Mouse (Mus musculus): ENCODE measurements around the gene Lct. TPM values are rescaled to one million over a fixed set of nuclear protein-coding genes. Genes with fewer than 3 reads are reported as not detected.
A peak's percentile ranks its signal among the peaks of the same experiment; 100 is the strongest.

The Lct gene
- 19.6 and 25.1 TPM in 2 replicates for polyA plus RNA-seq (2015; fragmentation: Nextera tagmentation; extraction: Ambion mirVana)

DNA sequence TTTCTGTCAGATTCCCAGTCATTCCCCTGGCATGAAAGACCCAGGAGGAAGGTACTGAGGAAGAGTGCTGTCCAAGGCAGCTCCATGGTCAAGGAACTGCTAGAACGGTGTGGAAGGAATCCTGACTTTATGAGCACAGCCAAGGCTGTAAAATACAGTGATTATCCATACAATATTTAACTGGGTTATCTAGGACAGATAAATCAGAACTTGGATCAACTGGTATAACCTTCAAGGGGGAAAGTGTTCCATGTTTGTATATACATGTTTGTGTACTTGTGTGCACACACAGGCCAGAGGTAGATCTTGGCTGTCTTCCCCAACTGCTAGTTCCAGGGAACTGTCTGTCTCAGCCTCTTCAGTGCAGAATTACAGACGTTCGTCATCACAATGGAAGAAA lies at the start of gene Lct:
TSS of gene Lct (minus strand) at position 101 of the 400 bp plus-strand sequence.
- no peaks in the 10 kb centered on the region for H3K9me3 ChIP-seq
- H3K4me3 ChIP-seq (replicated peaks): no peak within 1 kb of the TSS
- no peak within 1 kb of the TSS for H3K4me2 ChIP-seq (replicated peaks)
- H3K27me3 ChIP-seq (replicated peaks): no peaks in the 10 kb centered on the region
- H3K36me3 ChIP-seq: peaks cover 9% of the 10 kb centered on the region
- WGBS: 72% methylated on average over 3 of the region's 3 CpGs
- H3K27ac ChIP-seq: no peak within 1 kb of the TSS
- no peaks in the 10 kb centered on the region for H3K4me1 ChIP-seq (replicated peaks)
- H3K9ac ChIP-seq: no peak within 1 kb of the TSS
- no peak; the same call in 1 of the 2 replicates for ATAC-seq

DNA sequence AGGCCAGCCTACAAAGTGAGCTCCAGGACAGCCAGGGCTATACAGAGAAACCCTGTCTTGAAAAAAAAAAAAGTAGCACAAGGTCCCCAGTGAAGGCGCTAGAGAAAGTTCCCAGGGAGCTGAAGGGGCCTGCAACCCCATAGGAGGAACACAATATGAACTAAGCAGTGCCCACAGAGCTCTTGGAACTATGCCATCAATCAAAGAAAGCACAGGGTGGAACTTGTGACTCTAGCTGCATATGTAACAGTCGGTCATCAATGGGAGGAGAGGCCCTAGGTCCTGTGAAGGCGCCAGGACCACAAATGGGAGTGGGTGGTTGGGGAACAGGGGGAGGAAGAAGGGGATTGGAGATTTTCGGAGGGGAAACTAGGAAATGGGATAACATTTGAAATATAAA lies 48.7 kb upstream of the Lct start:
- no peak for ATAC-seq
- Histone ChIP-seq H3K4me3 (replicated peaks) (no peak overlapping the region), H3K4me2 (replicated peaks) (no peak overlapping the region), H3K36me3 (peaks cover 12% of the 10 kb centered on the region), H3K9me3 (no peaks in the 10 kb centered on the region), H3K4me1 (replicated peaks) (no peaks in the 10 kb centered on the region), H3K9ac (no peak overlapping the region), H3K27ac (no peak overlapping the region), H3K27me3 (replicated peaks) (no peaks in the 10 kb centered on the region)
- 95% methylated on average over 4 of the region's 4 CpGs for WGBS

DNA sequence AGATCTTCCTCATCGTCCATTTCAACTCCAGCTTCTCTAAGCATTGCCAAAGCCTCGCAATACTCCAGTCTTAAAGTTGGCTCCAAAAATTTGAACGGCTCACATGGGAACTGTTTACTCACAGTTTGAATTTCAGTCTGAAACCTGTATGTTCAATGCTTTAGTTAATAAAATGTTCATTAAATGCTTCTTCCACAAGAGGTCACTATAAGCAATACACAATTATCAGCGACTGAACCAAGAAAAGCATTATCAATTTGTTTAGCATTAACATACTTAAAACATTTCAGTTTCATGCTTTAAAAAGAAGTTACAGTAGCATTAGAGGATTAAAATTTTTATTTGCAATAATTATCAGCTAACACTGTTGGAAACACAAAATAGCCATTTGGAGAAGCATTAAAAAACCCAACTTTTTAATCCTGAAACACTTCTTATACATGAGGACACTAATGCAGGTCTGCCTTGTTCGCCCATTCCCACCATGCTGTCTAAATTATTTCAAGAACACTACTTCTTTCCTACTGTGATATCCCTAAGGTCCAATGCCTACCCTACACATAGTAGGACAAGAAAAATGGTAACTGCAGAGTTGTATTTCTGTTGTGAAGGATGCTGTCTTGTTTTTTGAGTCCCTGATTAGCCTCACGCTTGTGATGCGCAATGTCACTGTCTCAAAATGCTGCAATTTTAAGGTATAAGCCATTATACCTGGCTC lies 44.2 kb upstream of the Lct start:
- no peaks in the 10 kb centered on the region for H3K4me1 ChIP-seq (replicated peaks)
- H3K27ac ChIP-seq: no peak overlapping the region
- 82% methylated on average over 7 of the region's 7 CpGs for WGBS
- peaks cover 6% of the 10 kb centered on the region; the same call in 1 of the 2 replicates for H3K36me3 ChIP-seq
- ATAC-seq: no peak
- no peak overlapping the region for H3K9ac ChIP-seq
- H3K27me3 ChIP-seq (replicated peaks): no peaks in the 10 kb centered on the region
- no peaks in the 10 kb centered on the region for H3K9me3 ChIP-seq
- no peak overlapping the region for H3K4me3 ChIP-seq (replicated peaks)
- H3K4me2 ChIP-seq (replicated peaks): no peak overlapping the region

DNA sequence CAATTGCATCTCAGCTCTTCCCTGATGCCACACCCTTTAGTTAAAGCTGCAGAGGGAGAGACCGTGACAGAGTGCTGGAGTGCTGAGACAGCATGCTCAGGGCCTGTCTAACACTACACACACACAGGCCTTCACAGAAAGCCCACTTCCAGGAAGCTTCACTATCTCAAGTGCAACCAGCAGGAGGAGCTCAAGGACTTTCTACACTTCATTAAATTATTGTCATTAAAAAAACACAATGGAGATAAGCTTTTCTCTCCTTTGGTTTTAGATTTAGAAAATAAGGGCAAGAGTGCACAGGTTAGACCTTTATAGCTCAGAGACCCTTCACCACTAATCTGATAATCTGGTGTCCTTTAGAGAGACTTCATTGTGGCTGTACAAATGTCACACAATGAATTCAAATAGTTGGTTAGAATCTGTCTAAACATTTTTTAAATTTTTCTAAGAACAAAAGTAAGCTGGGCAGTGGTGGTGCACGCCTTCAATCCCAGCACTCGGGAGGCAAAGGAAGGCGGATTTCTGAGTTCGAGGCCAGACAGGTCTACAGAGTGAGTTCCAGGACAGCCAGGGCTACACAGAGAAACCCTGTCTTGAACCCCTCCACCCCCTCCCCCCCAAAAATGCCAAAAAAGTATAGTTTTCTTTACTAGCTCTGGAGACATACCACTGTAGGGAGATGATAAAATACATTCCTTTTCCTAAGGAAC lies 40.8 kb upstream of the Lct start:
- H3K9ac ChIP-seq: no peak overlapping the region
- no peak overlapping the region for H3K4me2 ChIP-seq (replicated peaks)
- H3K4me1 ChIP-seq (replicated peaks): no peaks in the 10 kb centered on the region
- peaks cover 3% of the 10 kb centered on the region; the same call in 1 of the 2 replicates for H3K36me3 ChIP-seq
- H3K27me3 ChIP-seq (replicated peaks): no peaks in the 10 kb centered on the region
- ATAC-seq: peak; percentile 66
- H3K4me3 ChIP-seq (replicated peaks): no peak overlapping the region
- no peak overlapping the region for H3K27ac ChIP-seq
- H3K9me3 ChIP-seq: no peaks in the 10 kb centered on the region
- WGBS: 78% methylated on average over 5 of the region's 5 CpGs

DNA sequence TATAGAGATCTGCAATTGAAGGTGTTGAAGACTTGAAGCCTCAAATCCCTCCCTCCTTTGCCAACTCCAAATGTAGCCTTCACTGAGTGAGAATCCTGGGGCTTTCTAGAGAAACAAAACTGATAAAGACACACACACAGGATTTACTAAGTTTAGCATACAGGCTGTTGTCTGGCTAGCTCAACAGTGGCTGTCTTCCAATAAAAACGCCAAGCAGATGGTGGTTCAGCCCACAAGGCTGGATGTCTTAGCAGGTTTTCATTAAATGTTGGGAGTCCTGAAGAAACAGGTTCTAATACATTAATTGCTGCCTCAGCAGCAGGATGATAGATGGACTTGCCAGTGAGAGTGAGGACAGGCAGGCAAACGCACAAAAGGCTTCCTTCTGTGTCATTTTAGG lies 32.5 kb upstream of the Lct start:
- H3K9me3 ChIP-seq: no peaks in the 10 kb centered on the region

DNA sequence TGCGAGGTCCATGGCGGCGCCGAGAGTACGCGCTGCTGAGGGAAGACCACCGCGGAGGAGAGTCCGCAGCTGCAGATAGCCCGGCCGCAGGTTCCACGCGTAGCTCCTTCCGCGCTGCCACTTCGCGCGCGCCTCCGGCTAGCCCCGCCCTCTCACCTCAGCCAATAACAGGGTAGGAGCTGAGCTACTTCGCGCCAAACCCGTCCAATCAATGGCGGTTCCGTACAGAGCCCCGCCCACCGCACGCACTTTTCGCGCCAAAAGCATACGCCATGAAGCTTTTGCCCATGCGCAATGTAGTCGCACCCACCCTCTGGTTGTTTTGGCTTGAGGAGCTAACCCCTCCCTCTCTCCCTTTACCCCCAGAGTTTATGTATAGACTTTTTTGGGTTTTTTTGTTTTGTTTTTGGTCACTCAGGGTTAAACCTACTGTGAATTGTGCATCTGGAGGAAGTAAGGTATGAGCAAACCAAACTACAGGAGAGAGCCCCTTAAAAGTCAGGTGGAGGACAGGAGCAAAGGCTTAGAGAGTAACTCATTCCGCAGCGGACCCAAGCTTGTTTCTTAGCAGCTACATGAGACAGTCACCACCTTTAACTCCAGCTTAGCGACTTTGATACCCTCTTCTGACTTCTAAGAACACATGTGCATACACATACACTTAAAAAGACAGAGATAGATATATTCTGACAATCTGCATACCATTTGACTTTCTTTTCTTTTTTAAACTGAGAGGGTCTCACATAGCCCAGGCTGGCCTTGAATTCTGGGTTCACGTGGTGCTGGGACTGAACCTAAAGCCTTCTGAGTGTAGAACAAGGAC lies 31.6 kb upstream of the Lct start, which contains the start of gene Mcm6:
TSS of gene Mcm6 (minus strand) at position 111 of the 823 bp plus-strand sequence.
- 2% methylated on average over 38 of the region's 38 CpGs for WGBS
- Histone ChIP-seq H3K27ac (peak within 1 kb of the TSS; percentile 95), H3K4me1 (replicated peaks) (peaks cover 19% of the 10 kb centered on the region; the same call in 1 of the 2 replicates), H3K4me3 (replicated peaks) (peak within 1 kb of the TSS; percentile 84), H3K4me2 (replicated peaks) (peak within 1 kb of the TSS; percentile 61), H3K9me3 (no peaks in the 10 kb centered on the region), H3K27me3 (replicated peaks) (no peaks in the 10 kb centered on the region), H3K9ac (peak within 1 kb of the TSS; percentile 84), H3K36me3 (peaks cover 11% of the 10 kb centered on the region; the same call in 1 of the 2 replicates)
- peak; percentile 98 for ATAC-seq

More for the DNA sequence above, 32.5 kb upstream of the Lct start:
- Histone ChIP-seq H3K9ac (no peak overlapping the region), H3K4me3 (replicated peaks) (no peak overlapping the region), H3K36me3 (peaks cover 13% of the 10 kb centered on the region), H3K27me3 (replicated peaks) (no peaks in the 10 kb centered on the region), H3K27ac (no peak overlapping the region), H3K4me2 (replicated peaks) (no peak overlapping the region), H3K4me1 (replicated peaks) (peaks cover 19% of the 10 kb centered on the region; the same call in 1 of the 2 replicates)
- no peak for ATAC-seq
- 64% methylated on average over 2 of the region's 2 CpGs for WGBS

DNA sequence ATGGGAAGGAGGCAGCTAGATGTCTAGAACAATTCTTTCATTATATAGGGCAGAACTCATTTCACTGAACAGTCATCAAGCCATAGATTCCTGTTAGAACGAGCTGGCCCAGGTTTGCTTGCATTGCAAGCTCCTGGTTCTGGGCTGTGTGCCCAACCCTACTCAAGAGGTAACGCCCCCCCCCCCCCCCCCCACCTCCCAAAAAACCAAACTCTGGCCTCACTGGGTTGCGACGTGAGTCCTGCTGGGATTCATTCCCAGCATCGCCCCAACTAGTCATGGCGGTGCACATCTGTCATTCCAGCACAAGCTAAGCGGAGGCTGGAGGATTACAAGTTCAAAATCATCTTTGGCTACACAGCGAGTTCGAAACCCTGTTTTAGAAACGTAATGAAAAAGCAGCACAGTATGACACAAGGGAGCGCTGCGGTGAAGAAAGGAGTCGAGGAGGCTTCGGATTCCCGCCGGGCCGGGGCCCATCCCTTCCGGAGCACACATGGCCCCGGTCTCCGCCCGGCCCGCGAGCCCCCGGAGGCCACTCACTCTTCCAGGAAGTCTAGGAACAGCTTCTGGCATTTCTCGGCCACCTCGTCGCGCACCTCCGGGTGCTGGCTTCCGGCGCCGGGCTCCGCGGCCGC lies 30.9 kb upstream of the Lct start:
- WGBS: under 1% methylated on average over 35 of the region's 35 CpGs
- peaks cover 11% of the 10 kb centered on the region; the same call in 1 of the 2 replicates for H3K36me3 ChIP-seq

DNA sequence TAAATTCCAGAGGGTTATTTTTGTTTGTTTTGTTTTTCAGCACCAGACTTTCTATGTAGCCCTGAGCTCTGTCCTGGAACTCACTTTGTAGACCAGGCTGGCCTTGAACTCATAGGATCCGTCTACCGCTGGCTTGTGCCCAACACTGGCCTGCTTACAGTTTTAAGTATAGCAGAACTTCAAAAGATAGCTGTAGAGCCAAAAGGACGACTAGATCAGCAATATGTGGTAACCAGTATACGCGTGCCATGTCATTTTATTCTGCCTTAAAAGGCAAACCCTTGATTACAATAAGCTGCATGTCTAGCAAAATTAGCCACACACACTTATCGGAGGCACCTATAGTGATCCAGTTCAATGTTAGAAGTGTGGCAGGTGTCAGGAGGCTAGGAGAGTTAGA lies 30.2 kb upstream of the Lct start:
- Histone ChIP-seq H3K36me3 (peaks cover 17% of the 10 kb centered on the region), H3K9me3 (no peaks in the 10 kb centered on the region), H3K9ac (peak overlapping the region; percentile 24; the same call in 1 of the 2 replicates), H3K4me1 (replicated peaks) (peaks cover 19% of the 10 kb centered on the region; the same call in 1 of the 2 replicates), H3K4me2 (replicated peaks) (peak overlapping the region; percentile 61), H3K4me3 (replicated peaks) (peak overlapping the region; percentile 84), H3K27me3 (replicated peaks) (no peaks in the 10 kb centered on the region), H3K27ac (no peak overlapping the region)
- ATAC-seq: no peak
- WGBS: 53% methylated on average over 6 of the region's 6 CpGs

More for the DNA sequence above, 30.9 kb upstream of the Lct start:
- no peaks in the 10 kb centered on the region for H3K27me3 ChIP-seq (replicated peaks)
- peak overlapping the region; percentile 84 for H3K9ac ChIP-seq
- H3K4me2 ChIP-seq (replicated peaks): peak overlapping the region; percentile 61
- H3K4me3 ChIP-seq (replicated peaks): peak overlapping the region; percentile 84
- peaks cover 19% of the 10 kb centered on the region; the same call in 1 of the 2 replicates for H3K4me1 ChIP-seq (replicated peaks)
- H3K27ac ChIP-seq: peak overlapping the region; percentile 95
- H3K9me3 ChIP-seq: no peaks in the 10 kb centered on the region
- ATAC-seq: peak; percentile 87

DNA sequence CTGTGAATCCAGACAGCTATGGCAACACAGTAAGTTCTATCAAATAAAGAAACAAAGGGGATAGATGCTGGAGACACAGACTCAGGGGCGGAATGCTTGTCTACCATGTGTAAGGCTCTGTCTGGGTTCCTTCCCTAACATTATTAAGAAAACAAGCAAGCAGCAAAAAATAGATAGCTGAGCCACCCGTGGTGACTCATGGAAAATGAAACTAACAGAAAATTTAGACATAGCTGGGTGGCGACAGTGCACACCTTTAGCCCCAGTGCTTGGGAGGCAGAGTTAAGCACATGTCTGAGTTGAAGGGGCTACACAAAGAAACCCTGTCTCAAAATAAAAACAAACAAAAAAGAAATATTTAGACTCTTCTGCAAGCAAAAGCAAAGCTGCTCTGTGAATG lies 29.3 kb upstream of the Lct start:
- no peak for ATAC-seq
- peak overlapping the region; percentile 84 for H3K4me3 ChIP-seq (replicated peaks)
- WGBS: 27% methylated on average over 3 of the region's 3 CpGs
- 0 out of 2 replicates have a peak overlapping the region, but pooled peaks have one; percentile 4 for H3K27ac ChIP-seq
- H3K9ac ChIP-seq: peak overlapping the region; percentile 11
- peak overlapping the region; percentile 61 for H3K4me2 ChIP-seq (replicated peaks)
- H3K4me1 ChIP-seq (replicated peaks): peaks cover 19% of the 10 kb centered on the region; the same call in 1 of the 2 replicates
- no peaks in the 10 kb centered on the region for H3K27me3 ChIP-seq (replicated peaks)
- H3K9me3 ChIP-seq: no peaks in the 10 kb centered on the region
- peaks cover 18% of the 10 kb centered on the region for H3K36me3 ChIP-seq

DNA sequence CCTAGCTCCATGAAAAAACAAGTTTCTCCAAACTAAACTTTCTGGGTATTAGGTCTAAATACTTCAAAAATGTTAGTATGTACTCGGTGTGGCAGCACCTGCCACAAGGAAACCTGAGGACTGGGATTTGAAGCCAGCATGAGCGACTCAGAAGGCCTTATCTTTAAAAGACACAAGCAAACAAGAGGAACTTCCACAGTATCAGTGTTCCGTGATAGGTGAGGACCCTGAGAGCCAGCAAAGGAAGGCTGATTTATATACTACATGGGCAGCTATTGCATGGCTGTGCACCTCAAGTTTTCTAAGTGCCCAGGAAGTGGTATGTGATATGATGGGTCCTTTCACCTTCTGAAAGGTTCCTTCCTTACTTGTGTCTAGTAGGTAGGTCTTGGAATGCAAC lies 25.0 kb upstream of the Lct start:
- WGBS: 77% methylated on average over 3 of the region's 3 CpGs
- peaks cover 30% of the 10 kb centered on the region for H3K36me3 ChIP-seq
- H3K4me2 ChIP-seq (replicated peaks): no peak overlapping the region
- H3K9me3 ChIP-seq: no peaks in the 10 kb centered on the region
- H3K27me3 ChIP-seq (replicated peaks): no peaks in the 10 kb centered on the region
- ATAC-seq: no peak
- no peak overlapping the region for H3K4me3 ChIP-seq (replicated peaks)
- no peak overlapping the region for H3K27ac ChIP-seq
- H3K4me1 ChIP-seq (replicated peaks): peaks cover 16% of the 10 kb centered on the region; the same call in 1 of the 2 replicates
- no peak overlapping the region for H3K9ac ChIP-seq

DNA sequence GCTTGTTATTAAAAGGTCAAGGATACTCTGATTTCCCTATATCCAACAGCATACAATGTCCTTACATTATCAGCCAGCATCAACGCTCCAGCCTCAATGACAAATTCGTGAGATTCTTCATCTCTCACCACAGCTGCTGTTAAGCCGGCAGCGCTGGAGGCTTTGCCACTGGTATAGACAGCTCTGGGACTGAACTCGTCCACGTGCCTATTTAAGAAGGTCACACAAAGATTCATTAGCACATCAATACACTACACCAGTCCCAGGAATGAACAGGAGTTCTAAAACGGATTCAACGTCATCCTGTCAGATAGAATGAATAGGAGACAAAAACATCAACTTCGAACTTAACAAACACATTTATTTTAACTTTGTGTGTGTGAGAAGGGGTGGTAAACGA lies 16.1 kb upstream of the Lct start:
- Histone ChIP-seq H3K4me3 (replicated peaks) (no peak overlapping the region), H3K4me2 (replicated peaks) (no peak overlapping the region), H3K36me3 (peaks cover 32% of the 10 kb centered on the region), H3K27me3 (replicated peaks) (no peaks in the 10 kb centered on the region), H3K9me3 (no peaks in the 10 kb centered on the region), H3K27ac (no peak overlapping the region), H3K4me1 (replicated peaks) (no peaks in the 10 kb centered on the region), H3K9ac (no peak overlapping the region)
- WGBS: 90% methylated on average over 10 of the region's 10 CpGs
- ATAC-seq: no peak

All from intestine, embryonic 15.5 days (tissue).